Mouse (Mus musculus) intestine, embryonic 15.5 days (tissue): Measurements from ENCODE around the gene Cfap157. TPM values are rescaled to one million over a fixed set of nuclear protein-coding genes. Genes with fewer than 3 reads are reported as not detected.

Experiments
- ATAC-seq: fragments of 200-750 bp; cut with Nextera tagmentation; 2 replicates; pipeline ENCODE4 v1.8.0; 2017; ENCODE audit warnings: moderate TSS enrichment, moderate library complexity
- H3K27ac ChIP-seq: fragments of 300-500 bp; sonication (generic); 2 replicates; pipeline ENCODE4 v1.5.1; 2015; ENCODE audit warnings: mild to moderate bottlenecking, inconsistent platforms
- H3K27me3 ChIP-seq: fragments of 300-500 bp; sonication (generic); replicated peaks from 2 replicates; pipeline ENCODE4 v1.6.1; 2015; ENCODE audit warnings: inconsistent platforms
- H3K36me3 ChIP-seq: fragments of 300-500 bp; sonication (generic); 2 replicates; pipeline ENCODE4 v1.6.1; 2015; ENCODE audit warnings: inconsistent platforms
- H3K4me1 ChIP-seq: fragments of 300-500 bp; sonication (generic); replicated peaks from 2 replicates; pipeline ENCODE4 v1.6.1; 2015; ENCODE audit warnings: inconsistent platforms
- H3K4me2 ChIP-seq: fragments of 300-500 bp; sonication (generic); replicated peaks from 2 replicates; pipeline ENCODE4 v1.6.1; 2015; ENCODE audit warnings: mild to moderate bottlenecking, inconsistent platforms
- H3K4me3 ChIP-seq: fragments of 300-500 bp; sonication (generic); replicated peaks from 2 replicates; pipeline ENCODE4 v1.5.1; 2015; ENCODE audit warnings: inconsistent platforms
- H3K9ac ChIP-seq: fragments of 300-500 bp; sonication (generic); 2 replicates; pipeline ENCODE4 v1.6.1; 2015; ENCODE audit warnings: inconsistent platforms
- H3K9me3 ChIP-seq: fragments of 300-500 bp; sonication (generic); 2 replicates; pipeline ENCODE4 v1.6.1; 2016; ENCODE audit warnings: inconsistent platforms
- WGBS: fragments of 180-500 bp; shearing (Covaris S2); methylation state at CpG from one replicate; pipeline ENCODE4 v1.1.7; 2015; 5-methylcytosine and 5-hydroxymethylcytosine counted together
- polyA plus RNA-seq: library from polyadenylated mRNA; unstranded; fragments of >200 nt; fragmentation: Nextera tagmentation; extraction: Ambion mirVana; gene quantifications from 2 replicates; pipeline ENCODE4 v1.2.1, GENCODE M21; 2015

Cfap157 gene
- polyA plus RNA-seq, 1 experiment from 2014 or later, result 0.26 TPM

GRCm38 (mm10) chr2:32776192-32776591, 8.0 kb downstream of the Cfap157 start:
- no peaks in the 10 kb centered on the region for H3K9me3 ChIP-seq
- H3K4me3 ChIP-seq, result peak overlapping the region; percentile 58
- H3K9ac ChIP-seq, result peak overlapping the region; percentile 36; the same call in 1 of the 2 replicates
- no peak for ATAC-seq
- no peaks in the 10 kb centered on the region for H3K27me3 ChIP-seq
- WGBS, result 15% methylated on average over 22 of the region's 22 CpGs
- no peaks in the 10 kb centered on the region for H3K36me3 ChIP-seq
- no peak overlapping the region for H3K27ac ChIP-seq
- peak overlapping the region; percentile 87 for H3K4me2 ChIP-seq
- peaks cover 24% of the 10 kb centered on the region for H3K4me1 ChIP-seq

- under 1% methylated on average over 46 of the region's 46 CpGs for WGBS
- H3K4me1 ChIP-seq, result peaks cover 24% of the 10 kb centered on the region
- ATAC-seq, result peak; percentile 96
- no peaks in the 10 kb centered on the region for H3K36me3 ChIP-seq
- no peaks in the 10 kb centered on the region for H3K9me3 ChIP-seq
- H3K9ac ChIP-seq, result peak within 1 kb of the TSS; percentile 36
- peak within 1 kb of the TSS; percentile 72 for H3K27ac ChIP-seq
- peak within 1 kb of the TSS; percentile 87 for H3K4me2 ChIP-seq
- peak within 1 kb of the TSS; percentile 58 for H3K4me3 ChIP-seq
- no peaks in the 10 kb centered on the region for H3K27me3 ChIP-seq
These were observed 8.7 kb downstream of the Cfap157 start, which contains the start of the genes Ttc16 and Ptrh1 for GRCm38 (mm10) chr2:32775359-32776074. TSS of gene Ttc16 (minus strand) at chr2:32775633. TSS of gene Ptrh1 (plus strand) at chr2:32775786.

DNA sequence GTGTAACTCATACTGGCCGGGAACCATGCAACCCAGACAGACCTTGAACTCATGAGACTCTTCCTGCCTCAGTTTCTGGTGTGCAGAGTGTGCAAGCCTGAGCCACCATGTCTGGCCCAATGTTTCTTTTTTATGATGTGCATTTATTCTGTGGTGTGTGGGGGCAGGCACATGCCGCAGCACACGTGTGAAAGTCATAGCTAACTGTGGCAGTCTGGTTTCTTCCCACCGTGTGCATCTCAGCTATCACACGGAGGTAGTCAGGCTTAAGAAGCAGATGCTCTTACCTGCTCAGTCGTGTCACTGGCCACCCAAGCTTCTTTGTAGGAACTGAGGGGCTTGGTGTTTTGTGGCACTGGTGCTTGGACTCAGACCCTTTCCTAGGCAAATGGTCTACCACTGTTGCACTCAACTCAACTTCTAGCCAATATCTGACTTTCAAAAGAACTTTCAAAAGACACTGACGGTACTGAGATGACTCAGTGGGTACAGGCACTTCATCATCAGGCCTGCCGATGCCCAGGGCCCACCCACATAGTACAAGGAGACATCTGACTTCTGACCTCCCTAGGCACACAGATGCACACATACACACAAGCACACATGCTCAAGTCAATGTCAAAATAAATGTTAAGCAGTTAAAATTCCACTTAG, 11.5 kb downstream of the Cfap157 start:
- Histone ChIP-seq H3K9me3 (no peaks in the 10 kb centered on the region), H3K4me3 (no peak overlapping the region), H3K9ac (no peak overlapping the region), H3K36me3 (no peaks in the 10 kb centered on the region), H3K27ac (no peak overlapping the region), H3K4me2 (no peak overlapping the region), H3K27me3 (no peaks in the 10 kb centered on the region), H3K4me1 (peaks cover 28% of the 10 kb centered on the region)
- ATAC-seq, result no peak
- WGBS, result 74% methylated on average over 8 of the region's 8 CpGs

DNA sequence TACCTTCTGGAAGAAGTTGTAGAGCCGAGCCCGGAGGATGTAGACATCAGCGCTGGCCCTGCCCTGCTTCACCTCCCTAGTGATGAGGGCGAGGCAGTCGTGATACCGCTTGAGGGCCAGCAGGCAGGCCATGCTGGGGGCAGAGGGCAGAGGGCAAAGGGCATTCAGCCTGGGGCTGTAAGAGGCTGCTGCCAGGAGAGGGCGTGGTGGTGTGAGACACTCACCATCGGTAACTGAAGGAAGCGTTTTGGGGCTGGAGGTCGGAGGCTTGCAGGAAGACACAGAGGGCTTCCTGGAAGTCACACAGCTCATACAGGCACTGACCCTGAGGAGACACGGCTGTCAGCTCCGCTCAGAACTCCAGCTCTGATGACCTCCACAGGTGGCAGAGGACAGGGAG, 12.3 kb downstream of the Cfap157 start:
- Histone ChIP-seq H3K27me3 (no peaks in the 10 kb centered on the region), H3K27ac (no peak overlapping the region), H3K9ac (no peak overlapping the region), H3K4me3 (no peak overlapping the region), H3K36me3 (no peaks in the 10 kb centered on the region), H3K4me1 (peaks cover 28% of the 10 kb centered on the region), H3K9me3 (no peaks in the 10 kb centered on the region), H3K4me2 (peak overlapping the region; percentile 24)
- peak; percentile 15; the same call in 1 of the 2 replicates for ATAC-seq
- WGBS, result 23% methylated on average over 12 of the region's 12 CpGs

- no peak for ATAC-seq
- WGBS, result 71% methylated on average over 5 of the region's 5 CpGs
These were observed 14.7 kb downstream of the Cfap157 start for GRCm38 (mm10) chr2:32769327-32770085.

DNA sequence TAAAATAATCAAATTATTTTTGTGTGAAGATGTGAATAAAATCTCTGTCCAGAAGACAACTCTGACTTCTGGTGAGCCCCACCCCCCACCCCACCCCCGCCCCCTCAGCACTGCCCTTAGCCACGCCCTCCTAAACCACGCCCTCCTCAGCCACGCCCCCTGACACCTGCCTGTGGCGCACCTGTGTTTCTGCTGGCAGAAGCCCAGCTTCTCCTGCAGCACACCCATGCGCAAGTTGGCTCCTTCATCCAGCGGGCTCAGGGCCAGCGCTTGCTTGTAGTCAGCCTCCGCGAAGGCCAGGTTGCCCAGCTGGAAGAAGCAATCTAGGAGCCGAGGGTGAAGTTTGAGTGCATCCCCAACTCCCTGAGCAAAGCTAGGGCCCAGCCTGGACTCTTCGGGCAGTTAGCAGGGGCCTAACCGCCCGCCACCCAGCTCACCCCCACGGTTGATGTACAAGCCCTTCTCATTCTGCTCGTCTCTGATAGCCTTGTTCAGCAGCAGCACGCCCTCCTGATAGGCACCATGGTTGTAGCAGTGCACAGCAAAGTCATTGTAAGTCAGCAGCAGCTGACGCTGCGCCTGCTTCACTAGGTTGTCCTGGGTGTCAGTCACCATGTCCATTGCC, 15.5 kb downstream of the Cfap157 start:
- no peaks in the 10 kb centered on the region for H3K27me3 ChIP-seq
- no peak for ATAC-seq
- H3K36me3 ChIP-seq, result no peaks in the 10 kb centered on the region
- no peak overlapping the region for H3K4me2 ChIP-seq
- no peak overlapping the region for H3K9ac ChIP-seq
- WGBS, result 54% methylated on average over 19 of the region's 19 CpGs
- H3K4me3 ChIP-seq, result no peak overlapping the region
- H3K27ac ChIP-seq, result no peak overlapping the region
- no peaks in the 10 kb centered on the region for H3K9me3 ChIP-seq
- H3K4me1 ChIP-seq, result peaks cover 12% of the 10 kb centered on the region; the same call in 1 of the 2 replicates

More at GRCm38 (mm10) chr2:32769327-32770085, 14.7 kb downstream of the Cfap157 start:
- Histone ChIP-seq H3K27me3 (no peaks in the 10 kb centered on the region), H3K4me2 (no peak overlapping the region), H3K4me3 (no peak overlapping the region), H3K9ac (no peak overlapping the region), H3K9me3 (no peaks in the 10 kb centered on the region), H3K36me3 (no peaks in the 10 kb centered on the region), H3K27ac (no peak overlapping the region), H3K4me1 (peaks cover 17% of the 10 kb centered on the region; the same call in 1 of the 2 replicates)

DNA sequence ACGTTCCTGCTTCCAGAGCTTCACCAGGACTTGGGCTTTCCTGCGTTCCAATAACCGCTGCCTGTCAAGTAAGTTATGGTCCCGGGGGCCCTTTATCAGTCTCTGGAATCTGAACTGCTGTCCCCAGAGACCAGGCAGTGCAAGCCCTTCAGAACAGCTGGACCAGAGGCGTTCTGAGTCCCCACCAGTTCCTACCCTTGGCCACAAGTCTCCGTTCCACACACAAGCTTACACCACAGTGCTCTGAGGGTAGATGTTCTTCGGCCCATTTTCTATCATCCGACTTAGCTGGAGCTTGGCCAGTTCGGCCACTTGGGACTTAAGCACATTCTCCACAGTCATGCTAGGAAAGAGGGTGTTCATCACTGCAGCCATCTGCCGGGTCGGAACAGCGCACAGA, 17.0 kb downstream of the Cfap157 start:
- Histone ChIP-seq H3K4me3 (no peak overlapping the region), H3K27ac (no peak overlapping the region), H3K4me2 (no peak overlapping the region), H3K4me1 (peaks cover 12% of the 10 kb centered on the region; the same call in 1 of the 2 replicates), H3K9me3 (no peaks in the 10 kb centered on the region), H3K9ac (no peak overlapping the region), H3K36me3 (no peaks in the 10 kb centered on the region), H3K27me3 (no peaks in the 10 kb centered on the region)
- ATAC-seq, result no peak
- 72% methylated on average over 12 of the region's 12 CpGs for WGBS

DNA sequence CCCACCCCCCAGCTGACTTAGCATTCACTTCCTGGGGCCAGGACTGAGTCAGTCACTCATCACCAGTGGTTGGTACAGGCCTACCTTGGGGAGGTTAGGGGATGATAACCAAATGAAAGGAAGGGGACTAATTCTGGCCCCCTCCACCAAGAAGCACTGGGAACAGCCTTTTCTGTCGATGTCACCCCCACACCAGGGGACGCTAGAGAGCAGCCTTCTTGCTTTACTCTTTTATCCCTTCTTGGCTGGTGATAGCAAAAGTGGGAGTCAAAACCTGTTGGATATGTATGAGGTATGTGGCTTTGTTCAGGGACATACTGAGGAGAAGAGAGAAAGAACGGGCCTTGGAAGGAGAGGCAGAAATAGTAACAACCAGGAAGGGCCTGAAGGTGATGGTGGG, 20.9 kb downstream of the Cfap157 start:
- ATAC-seq, result no peak
- no peak overlapping the region for H3K27ac ChIP-seq
- peaks cover 7% of the 10 kb centered on the region; the same call in 1 of the 2 replicates for H3K36me3 ChIP-seq
- no peaks in the 10 kb centered on the region for H3K9me3 ChIP-seq
- H3K4me1 ChIP-seq, result peaks cover 6% of the 10 kb centered on the region; the same call in 1 of the 2 replicates
- no peak overlapping the region for H3K4me2 ChIP-seq
- H3K4me3 ChIP-seq, result no peak overlapping the region
- no peaks in the 10 kb centered on the region for H3K27me3 ChIP-seq
- H3K9ac ChIP-seq, result no peak overlapping the region
- whole genome bisulfite sequencing, result 81% methylated on average over 3 of the region's 3 CpGs

DNA sequence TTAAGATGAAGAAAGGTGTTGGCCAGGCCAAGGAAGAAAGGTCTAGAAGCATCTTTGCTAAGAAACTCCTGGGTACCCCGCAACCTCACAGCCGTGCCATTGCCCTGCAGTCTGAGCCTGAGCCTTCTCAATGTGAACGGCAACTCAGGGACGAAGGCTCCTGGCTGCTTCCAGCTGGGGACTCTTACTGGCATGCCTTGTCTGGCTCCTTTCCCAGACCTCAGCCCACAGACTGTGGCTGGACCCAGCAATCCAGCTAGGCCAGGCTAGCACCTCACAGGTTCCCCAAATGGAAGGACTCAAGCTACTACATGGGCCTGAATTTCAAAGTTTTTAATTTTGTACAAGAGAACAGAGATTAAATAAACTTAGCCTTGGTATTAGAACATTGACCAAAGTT, 22.4 kb downstream of the Cfap157 start:
- peaks cover 9% of the 10 kb centered on the region; the same call in 1 of the 2 replicates for H3K4me1 ChIP-seq
- H3K36me3 ChIP-seq, result peaks cover 7% of the 10 kb centered on the region; the same call in 1 of the 2 replicates
- WGBS, result 92% methylated on average over 4 of the region's 4 CpGs
- H3K27me3 ChIP-seq, result no peaks in the 10 kb centered on the region
- no peak overlapping the region for H3K4me3 ChIP-seq
- no peak overlapping the region for H3K4me2 ChIP-seq
- H3K9me3 ChIP-seq, result no peaks in the 10 kb centered on the region
- H3K9ac ChIP-seq, result no peak overlapping the region
- ATAC-seq, result no peak
- H3K27ac ChIP-seq, result no peak overlapping the region

DNA sequence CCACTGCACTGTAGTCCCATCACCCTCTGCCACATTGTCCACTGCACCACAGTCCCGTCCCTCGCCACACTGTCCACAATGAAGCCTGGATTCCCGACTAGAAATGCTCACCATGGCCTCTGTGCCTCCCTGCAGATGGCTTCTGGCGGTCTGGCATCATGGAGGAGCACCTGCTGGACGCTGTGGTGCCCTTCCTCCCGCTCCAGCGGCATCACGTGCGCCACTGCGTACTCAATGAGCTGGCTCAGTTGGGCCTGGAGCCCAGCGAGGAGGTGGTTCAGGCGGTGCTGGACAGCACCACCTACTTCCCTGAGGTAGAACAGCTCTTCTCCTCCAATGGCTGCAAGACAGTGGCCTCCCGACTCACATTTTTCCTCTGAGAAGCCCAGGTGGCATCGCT, 22.9 kb downstream of the Cfap157 start:
- H3K9me3 ChIP-seq, result no peaks in the 10 kb centered on the region
- no peak overlapping the region for H3K27ac ChIP-seq
- H3K27me3 ChIP-seq, result no peaks in the 10 kb centered on the region
- H3K9ac ChIP-seq, result no peak overlapping the region
- no peak overlapping the region for H3K4me2 ChIP-seq
- ATAC-seq, result no peak
- peaks cover 9% of the 10 kb centered on the region; the same call in 1 of the 2 replicates for H3K4me1 ChIP-seq
- H3K36me3 ChIP-seq, result peaks cover 7% of the 10 kb centered on the region; the same call in 1 of the 2 replicates
- H3K4me3 ChIP-seq, result no peak overlapping the region
- WGBS, result 90% methylated on average over 14 of the region's 14 CpGs

DNA sequence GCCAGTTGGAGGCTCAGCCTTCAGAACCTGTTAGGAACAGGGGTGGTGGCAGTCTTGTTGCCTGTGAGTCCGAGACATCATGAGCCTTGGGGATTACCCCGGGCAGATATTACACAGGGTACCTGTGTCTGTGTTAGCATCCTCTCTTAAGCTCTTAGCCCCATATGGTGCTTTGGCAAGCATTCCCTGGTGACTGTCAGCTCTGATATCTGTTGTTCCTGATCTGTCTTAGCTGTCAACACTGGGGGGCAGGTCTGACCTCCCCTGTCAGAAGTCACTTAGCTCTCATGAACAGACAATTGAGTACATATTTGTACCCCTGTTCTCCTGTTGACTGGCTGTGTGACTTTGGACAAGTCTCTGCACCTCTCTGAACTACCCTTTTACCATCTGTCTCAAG, 25.2 kb downstream of the Cfap157 start:
- H3K4me1 ChIP-seq, result peaks cover 9% of the 10 kb centered on the region; the same call in 1 of the 2 replicates
- H3K27ac ChIP-seq, result no peak overlapping the region
- H3K4me2 ChIP-seq, result no peak overlapping the region
- ATAC-seq, result no peak
- no peak overlapping the region for H3K4me3 ChIP-seq
- peaks cover 14% of the 10 kb centered on the region for H3K36me3 ChIP-seq
- 0 out of 2 replicates have a peak overlapping the region, but pooled peaks have one; percentile 28 for H3K9ac ChIP-seq
- no peaks in the 10 kb centered on the region for H3K9me3 ChIP-seq
- H3K27me3 ChIP-seq, result no peaks in the 10 kb centered on the region
- WGBS, result 89% methylated on average over 2 of the region's 2 CpGs
